Mouse (Mus musculus) testis, adult 2 months (tissue): ENCODE data around the gene Zfp385c. TPM values are rescaled to one million over a fixed set of nuclear protein-coding genes. Genes with fewer than 3 reads are reported as not detected.

ENCODE experiments used
- H3K27ac ChIP-seq: fragments of 200-500 bp; 2 replicates; pipeline ENCODE4 v1.5.1; 2012; ENCODE audit warnings: low read depth, low read length; ENCODE audit not compliant: control insufficient read depth, insufficient read depth
- H3K27me3 ChIP-seq: fragments of 200-500 bp; 2 replicates; pipeline ENCODE4 v1.6.1; 2012; ENCODE audit warnings: mild to moderate bottlenecking, low read length, moderate library complexity; ENCODE audit not compliant: control insufficient read depth, insufficient read depth
- H3K36me3 ChIP-seq: fragments of 200-500 bp; 2 replicates; pipeline ENCODE4 v1.6.1; 2012; ENCODE audit warnings: mild to moderate bottlenecking, low read length; ENCODE audit not compliant: control insufficient read depth, insufficient read depth
- H3K4me1 ChIP-seq: fragments of 200-500 bp; 2 replicates; pipeline ENCODE4 v1.6.1; 2012; ENCODE audit warnings: low read length; ENCODE audit not compliant: control insufficient read depth, insufficient read depth
- H3K4me3 ChIP-seq: fragments of 200-500 bp; 2 replicates; pipeline ENCODE4 v1.5.1; 2012; ENCODE audit warnings: low read depth, mild to moderate bottlenecking, low read length, moderate library complexity, mixed read lengths; ENCODE audit not compliant: control insufficient read depth
- CTCF ChIP-seq: fragments of 200-500 bp; IDR thresholded peaks from 2 replicates; pipeline ENCODE4 v1.5.1; 2012; ENCODE audit warnings: low read depth, mild to moderate bottlenecking, inconsistent platforms, low read length, moderate library complexity; ENCODE audit not compliant: control insufficient read depth, insufficient read depth, insufficient replicate concordance
- POLR2A ChIP-seq: fragments of 200-500 bp; IDR thresholded peaks from 2 replicates; pipeline ENCODE4 v1.6.1; 2012; ENCODE audit warnings: low read depth, mild to moderate bottlenecking, inconsistent platforms, low read length, moderate library complexity; ENCODE audit not compliant: control insufficient read depth
- polyA plus RNA-seq: library from polyadenylated mRNA; depleted of rRNA; stranded (reverse); fragments of >200 nt; gene quantifications from 2 replicates; pipeline ENCODE4 v1.2.3, GENCODE M21; 2012; rRNA removed

Zfp385c gene
- polyA plus RNA-seq, 1 experiment, result 2.6 TPM

DNA sequence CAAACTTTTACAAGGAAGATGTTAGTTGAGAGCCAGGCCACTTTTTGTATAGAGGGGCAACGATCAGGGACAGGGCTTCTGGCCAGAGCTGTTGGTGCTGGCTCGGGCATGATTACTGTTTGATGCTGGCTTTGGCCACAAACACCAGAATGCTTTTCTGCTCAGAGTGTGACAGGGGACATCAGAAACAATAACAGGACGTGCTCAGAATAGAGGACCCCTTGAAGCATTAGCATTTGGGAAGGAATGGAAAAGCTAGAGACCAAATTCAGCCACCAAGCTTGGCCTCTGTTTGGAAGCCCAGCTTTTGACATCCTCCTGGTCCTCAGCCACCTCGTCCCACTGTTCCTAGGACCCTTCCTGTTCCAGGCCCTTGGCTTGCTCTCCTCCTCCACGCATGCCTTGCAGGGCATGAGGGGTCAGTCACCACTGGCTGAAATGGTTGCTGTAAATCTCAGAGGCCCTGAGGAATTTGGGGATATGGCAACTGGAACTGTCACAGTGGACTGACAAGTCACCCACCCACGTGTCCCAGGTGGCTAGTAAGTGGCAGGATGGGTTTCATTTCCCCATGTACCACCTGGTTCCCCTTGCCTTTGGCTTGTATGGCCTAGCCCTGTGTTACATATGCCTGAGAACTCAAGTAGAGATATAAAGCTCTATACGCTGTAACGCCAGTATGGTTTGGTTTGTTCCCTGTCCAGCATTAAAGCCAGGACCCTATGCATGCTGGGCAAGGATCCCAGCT lies 114.2 kb downstream of the Zfp385c start:
- TF ChIP-seq CTCF (no peak), POLR2A (no peak)
- H3K36me3 ChIP-seq, result no peaks in the 10 kb centered on the region

More for the DNA sequence above, 114.2 kb downstream of the Zfp385c start:
- H3K4me3 ChIP-seq, result no peak overlapping the region
- H3K4me1 ChIP-seq, result peaks cover 12% of the 10 kb centered on the region
- no peaks in the 10 kb centered on the region for H3K27me3 ChIP-seq
- H3K27ac ChIP-seq, result no peak overlapping the region

Other genes with a start within 250 kb of the Zfp385c start
- 10.2 and 11.2 TPM in 2 replicates for gene Klhl11, start 219.7 kb downstream of the Zfp385c start, polyA plus RNA-seq
- 24.7 and 30.4 TPM in 2 replicates for gene Acly, start 164.5 kb downstream of the Zfp385c start, polyA plus RNA-seq
- gene Ttc25, start 146.8 kb downstream of the Zfp385c start, polyA plus RNA-seq, result 70.4 and 74.1 TPM in 2 replicates
- gene Cnp, start 117.6 kb downstream of the Zfp385c start, polyA plus RNA-seq, result 3.3 and 3.7 TPM in 2 replicates
- gene Nkiras2, start 73.2 kb downstream of the Zfp385c start, polyA plus RNA-seq, result 245 and 266 TPM in 2 replicates
- gene Dnajc7, start 72.3 kb downstream of the Zfp385c start, polyA plus RNA-seq, result 104 and 150 TPM in 2 replicates
- 31.5 and 32.0 TPM in 2 replicates for gene Dhx58, start 11.8 kb upstream of the Zfp385c start, polyA plus RNA-seq
- gene Kat2a, start 20.0 kb upstream of the Zfp385c start, polyA plus RNA-seq, result 24.0 and 26.3 TPM in 2 replicates
- 1,348 and 1,420 TPM in 2 replicates for gene Hspb9, start 21.4 kb upstream of the Zfp385c start, polyA plus RNA-seq
- 90.2 and 90.7 TPM in 2 replicates for gene Rab5c, start 45.8 kb upstream of the Zfp385c start, polyA plus RNA-seq
- gene Kcnh4, start 67.5 kb upstream of the Zfp385c start, polyA plus RNA-seq, result 0.40 and 0.51 TPM in 2 replicates
- 0.36 TPM in 1 of 2 replicates, not detected in the other for gene Hcrt, start 70.5 kb upstream of the Zfp385c start, polyA plus RNA-seq
- gene Ghdc, start 78.5 kb upstream of the Zfp385c start, polyA plus RNA-seq, result 1.3 and 1.6 TPM in 2 replicates
- 1.9 and 2.4 TPM in 2 replicates for gene Stat5b, start 158.3 kb upstream of the Zfp385c start, polyA plus RNA-seq
- gene Stat5a, start 166.9 kb upstream of the Zfp385c start, polyA plus RNA-seq, result 4.0 and 6.6 TPM in 2 replicates
- gene Stat3, start 247.1 kb upstream of the Zfp385c start, polyA plus RNA-seq, result 25.0 and 30.2 TPM in 2 replicates